Mouse (Mus musculus) ES-E14 (cell line): ENCODE results near the gene Ankrd52.

Experiments
- CHD2 ChIP-seq: IDR thresholded peaks from 2 replicates; pipeline ENCODE4 v1.6.1; 2014; ENCODE audit warnings: mild to moderate bottlenecking, low read depth, low read length, inconsistent platforms
- HCFC1 ChIP-seq: IDR thresholded peaks from 2 replicates; pipeline ENCODE4 v1.6.1; 2012; ENCODE audit warnings: low read length, inconsistent platforms, borderline replicate concordance; ENCODE audit not compliant: insufficient read depth
- MAFK ChIP-seq: IDR thresholded peaks from 2 replicates; pipeline ENCODE4 v1.6.1; 2014; ENCODE audit warnings: mild to moderate bottlenecking, low read depth, low read length, inconsistent platforms; ENCODE audit not compliant: insufficient read depth
- ZC3H11A ChIP-seq: IDR thresholded peaks from 2 replicates; pipeline ENCODE4 v1.6.1; 2012; ENCODE audit warnings: low read depth, mild to moderate bottlenecking, inconsistent platforms, low read length, borderline replicate concordance
- ZNF384 ChIP-seq: IDR thresholded peaks from 2 replicates; pipeline ENCODE4 v1.6.1; 2012; ENCODE audit warnings: low read depth, low read length, inconsistent platforms

DNA sequence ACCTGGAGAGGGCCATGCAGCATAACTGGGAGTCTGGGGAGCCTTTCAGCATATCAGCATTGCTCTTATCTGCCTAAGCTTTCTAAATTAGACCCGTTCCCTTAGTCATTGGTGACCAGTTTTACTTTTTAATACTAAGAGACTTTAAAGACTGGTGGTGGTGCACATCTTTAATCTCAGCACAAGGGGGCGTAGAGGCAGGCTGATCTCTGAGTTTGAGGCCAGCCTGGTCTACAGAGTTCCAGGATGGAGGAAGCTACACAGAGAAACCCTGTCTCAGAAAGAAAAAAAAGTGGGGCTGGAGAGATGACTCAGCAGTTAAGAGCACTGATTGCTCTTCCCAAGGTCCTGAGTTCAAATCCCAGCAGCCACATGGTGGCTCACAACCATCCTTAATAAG, 36.7 kb upstream of the Ankrd52 start:
- TF ChIP-seq CHD2 = no peak
- peak; percentile 75 for TF ChIP-seq ZNF384
- no peak for TF ChIP-seq HCFC1
- no peak for TF ChIP-seq ZC3H11A
- TF ChIP-seq MAFK = peak; percentile 70
